Mouse (Mus musculus) adipocyte (in vitro differentiated cells): ENCODE measurements at regions not wholly inside any gene's neighbourhood (a gene's known extent, or its start where the extent isn't known, plus 50 kb on each side); places are given as distances from the start of the nearest gene placed in this dataset.

Source experiments
- DNase-seq: peaks from one replicate; pipeline ENCODE4 v3.0.0-alpha.2; 2016; ENCODE audit warnings: low spot score

- DNase-seq: no peak
Measured at GRCm38 (mm10) chr8:44656031-44656430, 279.2 kb upstream of the Fat1 start.

- no peak for DNase-seq
Measured at GRCm38 (mm10) chr8:44656470-44656869, 278.8 kb upstream of the Fat1 start.

- DNase-seq: no peak
Measured at GRCm38 (mm10) chr8:44661696-44662095, 273.6 kb upstream of the Fat1 start.

- no peak for DNase-seq
Measured at GRCm38 (mm10) chr8:44687126-44687525, 248.1 kb upstream of the Fat1 start.

GRCm38 (mm10) chr8:44689837-44690592, 245.2 kb upstream of the Fat1 start:
- no peak for DNase-seq

- no peak for DNase-seq
Measured at GRCm38 (mm10) chr8:44690593-44690950, 244.7 kb upstream of the Fat1 start.

GRCm38 (mm10) chr8:44691140-44691539, 244.1 kb upstream of the Fat1 start:
- no peak for DNase-seq

GRCm38 (mm10) chr8:44692036-44692688, 243.1 kb upstream of the Fat1 start:
- DNase-seq: no peak

- no peak for DNase-seq
Measured at GRCm38 (mm10) chr8:44694861-44695260, 240.4 kb upstream of the Fat1 start.

- peak; percentile 25 for DNase-seq
Measured at GRCm38 (mm10) chr8:44696066-44696853, 239.0 kb upstream of the Fat1 start.

GRCm38 (mm10) chr8:44699384-44700105, 235.7 kb upstream of the Fat1 start:
- no peak for DNase-seq

GRCm38 (mm10) chr8:44704595-44705265, 230.5 kb upstream of the Fat1 start:
- no peak for DNase-seq

- no peak for DNase-seq
Measured at GRCm38 (mm10) chr8:44708659-44709170, 226.5 kb upstream of the Fat1 start.

GRCm38 (mm10) chr8:44709171-44709940, 225.9 kb upstream of the Fat1 start:
- no peak for DNase-seq

GRCm38 (mm10) chr8:44734577-44734976, 200.7 kb upstream of the Fat1 start:
- DNase-seq: no peak

- DNase-seq: no peak
Measured at GRCm38 (mm10) chr8:44735801-44736200, 199.4 kb upstream of the Fat1 start.

- DNase-seq: no peak
Measured at GRCm38 (mm10) chr8:44743353-44743752, 191.9 kb upstream of the Fat1 start.

GRCm38 (mm10) chr8:44744991-44745658, 190.1 kb upstream of the Fat1 start:
- no peak for DNase-seq

- DNase-seq: no peak
Measured at GRCm38 (mm10) chr8:44758727-44759126, 176.5 kb upstream of the Fat1 start.

GRCm38 (mm10) chr8:44762731-44763130, 172.5 kb upstream of the Fat1 start:
- no peak for DNase-seq
